Mouse (Mus musculus): ENCODE data around the gene Pard3. TPM values are rescaled to one million over a fixed set of nuclear protein-coding genes. Genes with fewer than 3 reads are reported as not detected.
"Not testable (repeated sequence)": the region's sequence is repeated elsewhere in the genome, so short reads cannot be mapped to it uniquely, and the experiment has no call there.

The Pard3 gene
- polyA plus RNA-seq, 2 experiments: 39.1 to 43.3 TPM

DNA sequence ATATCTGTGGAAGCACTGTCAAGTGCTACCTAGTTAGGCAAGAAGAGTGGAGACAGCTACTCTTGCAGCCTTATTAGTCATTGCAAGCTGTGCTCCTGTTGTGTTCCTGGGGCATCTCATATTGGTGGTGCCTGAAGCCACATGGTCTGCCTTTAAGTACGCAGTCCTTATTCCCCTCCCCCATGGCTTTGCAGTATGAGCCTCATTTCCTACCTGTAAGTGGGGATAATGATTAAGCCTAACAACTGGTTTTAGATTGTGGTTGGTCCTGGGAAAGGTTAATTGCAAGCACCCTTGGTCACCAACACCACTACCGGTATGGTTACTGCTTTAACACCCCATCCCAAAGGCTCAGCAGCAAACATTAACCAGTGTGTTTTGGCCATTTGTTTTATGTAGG lies 104.8 kb downstream of the Pard3 start:
- 28% methylated on average over 2 of the region's 2 CpGs for WGBS
- no peaks in the 10 kb centered on the region for H3K36me3 ChIP-seq (ENCODE audit: control insufficient read depth, insufficient read depth, low read length)
- no peak overlapping the region for H3K27ac ChIP-seq (replicated peaks; ENCODE audit: low read depth, low read length)
- ATAC-seq (ENCODE audit: low FRiP score, low read depth): no peak
- H3K9me3 ChIP-seq (ENCODE audit: control insufficient read depth, low read length): no peaks in the 10 kb centered on the region
- no peaks in the 10 kb centered on the region for H3K27me3 ChIP-seq (ENCODE audit: control insufficient read depth, insufficient read depth, low read length)
- no peaks in the 10 kb centered on the region for H3K4me1 ChIP-seq (ENCODE audit: control insufficient read depth, insufficient read depth, low read length)
- no peak overlapping the region for H3K4me2 ChIP-seq (replicated peaks; ENCODE audit: low read depth, low read length, severe bottlenecking)
- no peak for DNase-seq (ENCODE audit: low spot score)
- no peak overlapping the region for H3K9ac ChIP-seq (ENCODE audit: low read depth, low read length, severe bottlenecking)
- H3K4me3 ChIP-seq (replicated peaks; ENCODE audit: low read length): no peak overlapping the region
- TF ChIP-seq POLR2A (IDR thresholded peaks at IDR 0.05; ENCODE audit: borderline replicate concordance, extremely low read depth, insufficient read depth, insufficient read length): no peak

DNA sequence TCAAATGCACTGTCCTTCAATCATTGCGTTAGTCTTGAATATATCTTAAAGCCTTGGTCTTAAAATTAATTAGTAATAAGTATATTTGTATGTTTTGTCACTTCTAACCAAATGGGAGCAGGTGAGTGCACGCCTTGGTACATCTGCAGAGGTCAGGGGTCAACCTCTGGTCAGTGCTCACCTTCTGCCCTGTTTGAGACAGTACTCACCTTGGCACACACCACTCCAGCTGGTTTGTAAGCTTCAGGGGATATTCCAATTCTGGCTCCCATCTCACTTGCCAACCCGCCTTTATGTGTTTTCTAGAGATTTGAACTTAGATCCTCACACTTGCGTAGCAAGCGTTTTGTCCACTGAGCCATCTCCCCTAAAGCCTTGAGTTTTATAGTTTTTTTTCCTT lies 105.7 kb downstream of the Pard3 start:
- no peak overlapping the region for H3K4me2 ChIP-seq (replicated peaks; ENCODE audit: low read depth, low read length, severe bottlenecking)
- no peak overlapping the region for H3K9ac ChIP-seq (ENCODE audit: low read depth, low read length, severe bottlenecking)
- H3K4me1 ChIP-seq (ENCODE audit: control insufficient read depth, insufficient read depth, low read length): no peaks in the 10 kb centered on the region
- no peaks in the 10 kb centered on the region for H3K36me3 ChIP-seq (ENCODE audit: control insufficient read depth, insufficient read depth, low read length)
- no peak for DNase-seq (ENCODE audit: low spot score)
- no peak for ATAC-seq (ENCODE audit: low FRiP score, low read depth)
- no peak for TF ChIP-seq POLR2A (IDR thresholded peaks at IDR 0.05; ENCODE audit: borderline replicate concordance, extremely low read depth, insufficient read depth, insufficient read length)
- no peaks in the 10 kb centered on the region for H3K9me3 ChIP-seq (ENCODE audit: control insufficient read depth, low read length)
- H3K27me3 ChIP-seq (ENCODE audit: control insufficient read depth, insufficient read depth, low read length): no peaks in the 10 kb centered on the region
- no peak overlapping the region for H3K4me3 ChIP-seq (replicated peaks; ENCODE audit: low read length)
- 97% methylated on average over 5 of the region's 5 CpGs for WGBS
- H3K27ac ChIP-seq (replicated peaks; ENCODE audit: low read depth, low read length): no peak overlapping the region

DNA sequence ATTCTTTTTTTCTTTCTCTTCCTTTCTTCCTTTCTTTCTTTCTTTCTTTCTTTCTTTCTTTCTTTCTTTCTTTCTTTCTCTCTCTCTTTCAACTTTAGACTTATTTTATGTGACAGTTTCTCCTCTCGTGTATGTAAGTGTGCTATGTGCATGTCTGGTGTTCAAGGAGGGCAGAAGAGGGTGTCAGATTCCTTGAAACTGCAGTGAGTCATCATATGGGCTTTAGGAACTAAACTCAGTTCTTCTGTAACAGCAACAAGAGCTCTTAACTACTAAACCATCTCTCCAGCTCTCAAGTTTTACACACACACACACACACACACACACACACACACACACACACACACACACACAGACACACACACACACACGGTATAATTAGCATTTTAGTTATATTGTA lies 106.7 kb downstream of the Pard3 start:
- not testable (repeated sequence) for H3K4me2 ChIP-seq (replicated peaks; ENCODE audit: low read depth, low read length, severe bottlenecking); H3K36me3 ChIP-seq (ENCODE audit: control insufficient read depth, insufficient read depth, low read length); H3K4me3 ChIP-seq (replicated peaks; ENCODE audit: low read length); ATAC-seq (ENCODE audit: low FRiP score, low read depth); H3K4me1 ChIP-seq (ENCODE audit: control insufficient read depth, insufficient read depth, low read length); H3K9me3 ChIP-seq (ENCODE audit: control insufficient read depth, low read length); H3K27ac ChIP-seq (replicated peaks; ENCODE audit: low read depth, low read length); H3K27me3 ChIP-seq (ENCODE audit: control insufficient read depth, insufficient read depth, low read length); DNase-seq (ENCODE audit: low spot score); H3K9ac ChIP-seq (ENCODE audit: low read depth, low read length, severe bottlenecking)
- 68% methylated on average over 2 of the region's 2 CpGs for WGBS

DNA sequence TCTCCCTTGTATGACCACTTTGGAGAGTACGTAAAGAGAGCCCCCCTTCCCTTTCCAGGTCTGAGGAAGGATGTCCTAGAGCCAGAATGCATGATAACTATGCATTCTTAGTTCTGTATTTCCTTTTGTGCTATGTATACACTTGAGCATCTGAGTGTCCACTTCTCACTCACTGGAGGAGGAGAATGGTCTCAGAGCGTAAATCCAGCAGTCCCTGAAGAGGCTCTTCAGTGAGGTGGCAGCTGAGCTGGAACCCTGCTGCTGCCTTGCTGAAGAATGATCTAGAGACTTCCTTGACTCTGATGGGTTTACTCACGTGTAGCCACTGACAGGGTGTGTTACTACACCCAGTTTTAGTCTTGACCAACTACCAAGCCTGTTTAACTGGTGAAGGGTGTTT lies 107.2 kb downstream of the Pard3 start:
- Histone ChIP-seq H3K9ac (ENCODE audit: low read depth, low read length, severe bottlenecking) (no peak overlapping the region), H3K9me3 (ENCODE audit: control insufficient read depth, low read length) (no peaks in the 10 kb centered on the region), H3K4me3 (replicated peaks; ENCODE audit: low read length) (no peak overlapping the region), H3K4me1 (ENCODE audit: control insufficient read depth, insufficient read depth, low read length) (no peaks in the 10 kb centered on the region), H3K27ac (replicated peaks; ENCODE audit: low read depth, low read length) (no peak overlapping the region), H3K4me2 (replicated peaks; ENCODE audit: low read depth, low read length, severe bottlenecking) (no peak overlapping the region), H3K36me3 (ENCODE audit: control insufficient read depth, insufficient read depth, low read length) (no peaks in the 10 kb centered on the region), H3K27me3 (ENCODE audit: control insufficient read depth, insufficient read depth, low read length) (no peaks in the 10 kb centered on the region)
- WGBS: 91% methylated on average over 3 of the region's 3 CpGs
- no peak for DNase-seq (ENCODE audit: low spot score)
- no peak for TF ChIP-seq POLR2A (IDR thresholded peaks at IDR 0.05; ENCODE audit: borderline replicate concordance, extremely low read depth, insufficient read depth, insufficient read length)
- no peak for ATAC-seq (ENCODE audit: low FRiP score, low read depth)

DNA sequence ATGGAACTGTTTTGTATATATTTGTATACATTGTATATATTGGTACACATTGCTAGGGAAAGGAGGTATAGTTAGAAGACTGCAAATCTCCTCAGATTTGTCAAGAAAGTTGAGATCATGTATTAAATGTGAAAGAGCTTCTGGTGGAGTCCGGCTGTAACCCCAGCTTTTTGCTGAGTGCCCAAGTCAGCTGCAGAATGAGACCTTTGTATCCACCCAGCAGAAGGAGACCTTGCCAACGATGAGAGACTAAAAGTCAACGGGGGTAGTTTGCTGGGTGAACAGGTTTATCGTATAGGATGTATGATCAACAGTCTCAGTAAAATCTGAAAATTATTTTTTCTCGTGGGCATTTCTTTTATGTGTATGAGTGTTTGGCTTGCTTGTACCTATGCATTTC lies 109.8 kb downstream of the Pard3 start:
- no peak overlapping the region for H3K4me3 ChIP-seq (replicated peaks; ENCODE audit: low read length)
- H3K9me3 ChIP-seq (ENCODE audit: control insufficient read depth, low read length): no peaks in the 10 kb centered on the region
- no peak for ATAC-seq (ENCODE audit: low FRiP score, low read depth)
- no peak for DNase-seq (ENCODE audit: low spot score)
- 89% methylated on average over 5 of the region's 5 CpGs for WGBS
- TF ChIP-seq POLR2A (IDR thresholded peaks at IDR 0.05; ENCODE audit: borderline replicate concordance, extremely low read depth, insufficient read depth, insufficient read length): no peak
- no peaks in the 10 kb centered on the region for H3K27me3 ChIP-seq (ENCODE audit: control insufficient read depth, insufficient read depth, low read length)
- H3K9ac ChIP-seq (ENCODE audit: low read depth, low read length, severe bottlenecking): no peak overlapping the region
- H3K4me2 ChIP-seq (replicated peaks; ENCODE audit: low read depth, low read length, severe bottlenecking): no peak overlapping the region
- no peaks in the 10 kb centered on the region for H3K4me1 ChIP-seq (ENCODE audit: control insufficient read depth, insufficient read depth, low read length)
- H3K27ac ChIP-seq (replicated peaks; ENCODE audit: low read depth, low read length): no peak overlapping the region
- no peaks in the 10 kb centered on the region for H3K36me3 ChIP-seq (ENCODE audit: control insufficient read depth, insufficient read depth, low read length)

DNA sequence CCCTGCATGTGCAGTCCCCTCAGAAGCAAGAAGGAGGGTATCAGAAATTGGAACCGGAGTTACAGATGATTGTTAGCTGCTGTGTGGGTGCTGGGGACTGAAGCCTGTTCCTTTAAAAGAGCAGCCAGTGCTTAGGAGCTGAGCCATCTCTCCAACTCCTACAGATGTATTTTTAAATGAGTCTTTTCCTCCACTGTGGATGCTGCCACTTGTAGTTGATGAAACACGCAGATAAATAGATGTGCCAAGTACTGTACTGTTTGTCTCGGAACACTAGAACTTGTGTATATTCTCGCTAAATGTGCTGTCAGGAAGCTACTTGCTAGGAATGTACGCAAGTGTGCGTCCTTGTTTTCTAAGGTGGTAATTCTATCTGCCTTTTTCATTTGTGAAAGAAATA lies 110.7 kb downstream of the Pard3 start:
- ATAC-seq (ENCODE audit: low FRiP score, low read depth) (no peak), DNase-seq (ENCODE audit: low spot score) (no peak)
- Histone ChIP-seq H3K36me3 (ENCODE audit: control insufficient read depth, insufficient read depth, low read length) (no peaks in the 10 kb centered on the region), H3K4me1 (ENCODE audit: control insufficient read depth, insufficient read depth, low read length) (no peaks in the 10 kb centered on the region), H3K4me3 (replicated peaks; ENCODE audit: low read length) (no peak overlapping the region), H3K9me3 (ENCODE audit: control insufficient read depth, low read length) (no peaks in the 10 kb centered on the region), H3K4me2 (replicated peaks; ENCODE audit: low read depth, low read length, severe bottlenecking) (no peak overlapping the region), H3K9ac (ENCODE audit: low read depth, low read length, severe bottlenecking) (no peak overlapping the region), H3K27ac (replicated peaks; ENCODE audit: low read depth, low read length) (no peak overlapping the region), H3K27me3 (ENCODE audit: control insufficient read depth, insufficient read depth, low read length) (no peaks in the 10 kb centered on the region)
- no peak for TF ChIP-seq POLR2A (IDR thresholded peaks at IDR 0.05; ENCODE audit: borderline replicate concordance, extremely low read depth, insufficient read depth, insufficient read length)
- 94% methylated on average over 6 of the region's 6 CpGs for WGBS
